Mouse (Mus musculus): ENCODE measurements around the gene Rhox4f. TPM values are rescaled to one million over a fixed set of nuclear protein-coding genes. Genes with fewer than 3 reads are reported as not detected.
"Not testable (repeated sequence)": the region's sequence is repeated elsewhere in the genome, so short reads cannot be mapped to it uniquely, and the experiment has no call there.

The Rhox4f gene
- total RNA-seq (2014; fragmentation: Nextera tagmentation), result not detected in 2 replicates
- not detected in 2 replicates for total RNA-seq (2017)

DNA sequence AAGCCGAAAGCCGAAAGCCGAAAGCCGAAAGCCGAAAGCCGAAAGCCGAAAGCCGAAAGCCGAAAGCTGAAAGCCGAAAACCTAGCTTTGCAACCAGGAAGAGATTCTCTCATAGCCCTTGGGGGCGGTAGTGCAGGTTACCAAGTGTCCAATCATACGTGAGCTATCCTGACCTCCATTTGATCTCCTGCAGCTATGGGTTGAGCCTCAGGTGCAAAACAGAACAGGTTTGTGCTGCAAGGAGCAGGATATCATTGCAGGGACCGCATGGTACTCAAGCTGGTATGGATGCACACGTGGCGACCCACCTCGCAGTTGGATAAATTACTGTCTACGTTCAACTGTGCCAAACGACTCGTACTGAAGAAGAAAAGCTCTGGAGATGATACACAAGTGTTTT, at the start of gene Rhox4f:
TSS of gene Rhox4f (minus strand) at position 101 of the 400 bp plus-strand sequence.
- not testable (repeated sequence) for ATAC-seq (replicated peaks; ENCODE audit: poor library complexity, severe bottlenecking)

DNA sequence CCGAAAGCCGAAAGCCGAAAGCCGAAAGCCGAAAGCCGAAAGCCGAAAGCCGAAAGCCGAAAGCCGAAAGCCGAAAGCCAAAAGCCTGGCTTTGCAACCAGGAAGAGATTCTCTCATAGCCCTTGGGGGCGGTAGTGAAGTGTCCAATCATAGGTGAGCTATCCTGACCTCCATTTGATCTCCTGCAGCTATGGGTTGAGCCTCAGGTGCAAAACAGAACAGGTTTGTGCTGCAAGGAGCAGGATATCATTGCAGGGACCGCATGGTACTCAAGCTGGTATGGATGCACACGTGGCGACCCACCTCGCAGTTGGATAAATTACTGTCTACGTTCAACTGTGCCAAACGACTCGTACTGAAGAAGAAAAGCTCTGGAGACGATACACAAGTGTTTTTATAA, 43.7 kb upstream of the Rhox4f start, which contains the start of gene Rhox4g:
TSS of gene Rhox4g (minus strand) at position 101 of the 400 bp plus-strand sequence.
- ATAC-seq (replicated peaks; ENCODE audit: poor library complexity, severe bottlenecking), result not testable (repeated sequence)

DNA sequence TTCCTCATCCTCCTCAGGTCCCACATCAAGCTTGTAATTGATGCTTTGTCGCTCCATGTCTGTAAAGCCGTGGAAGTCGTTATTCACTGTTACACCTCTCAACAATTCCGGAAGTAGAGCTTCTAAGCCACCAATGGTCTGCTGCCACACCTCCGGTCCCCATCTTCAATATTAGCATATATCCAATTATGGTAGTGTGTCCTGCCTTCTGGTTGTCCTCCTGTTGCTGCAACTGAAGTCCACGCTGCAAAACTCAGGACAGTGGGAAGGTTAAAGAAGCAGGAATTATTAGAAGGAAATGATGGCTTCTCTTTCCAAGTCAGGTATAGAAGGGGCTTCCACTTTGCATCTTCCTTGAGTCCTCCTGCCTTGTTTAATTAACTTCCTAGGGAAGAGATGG, 35.9 kb upstream of the Rhox4f start, which contains the start of gene Rhox2g:
TSS of gene Rhox2g (minus strand) at position 101 of the 400 bp plus-strand sequence.
- ATAC-seq (replicated peaks; ENCODE audit: poor library complexity, severe bottlenecking), result not testable (repeated sequence)

DNA sequence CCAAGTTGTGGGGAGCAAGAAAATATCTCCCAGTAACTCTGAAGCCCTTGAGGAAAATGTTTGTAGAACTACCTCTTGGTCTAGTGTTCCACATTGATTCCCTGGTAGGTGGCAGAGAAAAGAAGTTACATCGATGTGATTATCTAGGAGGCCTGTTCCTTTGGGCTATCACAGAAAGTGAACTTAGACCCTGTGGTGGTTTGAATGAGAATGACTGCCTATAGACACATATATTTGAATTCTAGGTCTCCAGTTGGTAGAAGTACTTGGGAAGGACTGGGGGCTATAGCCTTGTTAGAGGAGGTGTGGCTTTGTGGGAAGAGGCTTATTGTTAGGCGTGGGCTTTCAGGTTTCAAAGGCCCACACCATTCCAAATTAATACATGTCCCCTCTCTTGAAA, 21.0 kb upstream of the Rhox4f start, which contains the start of gene Rhox3g:
TSS of gene Rhox3g (minus strand) at position 101 of the 400 bp plus-strand sequence.
- ATAC-seq (replicated peaks; ENCODE audit: poor library complexity, severe bottlenecking), result not testable (repeated sequence)

DNA sequence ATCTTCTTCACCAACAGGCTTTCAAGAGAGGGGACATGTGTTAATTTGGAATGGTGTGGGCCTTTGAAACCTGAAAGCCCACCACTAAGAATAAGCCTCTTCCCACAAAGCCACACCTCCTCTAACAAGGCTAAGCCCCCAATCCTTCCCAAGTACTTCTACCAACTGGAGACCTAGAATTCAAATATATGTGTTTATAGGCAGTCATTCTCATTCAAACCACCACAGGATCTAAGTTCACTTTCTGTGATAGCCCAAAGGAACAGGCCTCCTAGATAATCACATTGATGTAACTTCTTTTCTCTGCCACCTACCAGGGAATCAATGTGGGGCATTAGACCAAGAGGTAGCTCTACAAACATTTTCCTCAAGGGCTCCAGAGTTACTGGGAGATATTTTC, 26.8 kb downstream of the Rhox4f start, which contains the start of gene Rhox3f:
TSS of gene Rhox3f (plus strand) at position 301 of the 400 bp plus-strand sequence.
- not testable (repeated sequence) for ATAC-seq (replicated peaks; ENCODE audit: poor library complexity, severe bottlenecking)

DNA sequence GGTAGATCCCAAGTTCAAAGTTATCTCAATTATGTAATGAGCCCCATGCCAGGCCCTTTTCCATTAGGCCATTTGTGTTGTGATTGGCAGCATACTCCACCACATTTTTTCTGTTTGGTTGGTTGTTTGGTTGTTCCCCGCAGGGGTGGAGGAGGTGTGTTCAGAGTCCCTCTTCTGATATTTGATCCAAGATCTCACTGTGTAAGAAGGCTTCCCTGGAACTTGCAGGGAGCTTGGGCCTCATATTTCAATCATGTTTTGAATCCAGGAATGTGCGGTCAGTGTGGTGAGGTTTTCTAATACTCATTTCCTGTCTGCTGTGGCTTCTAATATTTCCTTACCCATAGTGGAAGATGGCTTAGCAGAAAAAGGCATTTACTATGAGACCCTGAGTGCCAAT, 34.9 kb downstream of the Rhox4f start:
- ATAC-seq (replicated peaks; ENCODE audit: poor library complexity, severe bottlenecking), result not testable (repeated sequence)

DNA sequence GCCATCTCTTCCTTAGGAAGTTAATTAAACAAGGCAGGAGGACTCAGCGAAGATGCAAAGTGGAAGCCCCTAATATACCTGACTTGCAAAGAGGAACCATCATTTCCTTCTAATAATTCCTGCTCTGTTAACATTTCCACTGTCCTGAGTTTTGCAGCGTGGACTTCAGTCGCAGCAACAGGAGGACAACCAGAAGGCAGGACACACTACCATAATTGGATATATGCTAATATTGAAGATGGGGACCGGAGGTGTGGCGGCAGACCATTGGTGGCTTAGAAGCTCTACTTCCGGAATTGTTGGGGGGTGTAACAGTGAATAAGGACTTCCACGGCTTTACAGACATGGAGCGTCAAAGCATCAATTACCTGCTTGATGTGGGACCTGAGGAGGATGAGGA, 36.4 kb downstream of the Rhox4f start, which contains the start of gene Rhox2f:
TSS of gene Rhox2f (plus strand) at position 301 of the 400 bp plus-strand sequence.
- not testable (repeated sequence) for ATAC-seq (replicated peaks; ENCODE audit: poor library complexity, severe bottlenecking)

DNA sequence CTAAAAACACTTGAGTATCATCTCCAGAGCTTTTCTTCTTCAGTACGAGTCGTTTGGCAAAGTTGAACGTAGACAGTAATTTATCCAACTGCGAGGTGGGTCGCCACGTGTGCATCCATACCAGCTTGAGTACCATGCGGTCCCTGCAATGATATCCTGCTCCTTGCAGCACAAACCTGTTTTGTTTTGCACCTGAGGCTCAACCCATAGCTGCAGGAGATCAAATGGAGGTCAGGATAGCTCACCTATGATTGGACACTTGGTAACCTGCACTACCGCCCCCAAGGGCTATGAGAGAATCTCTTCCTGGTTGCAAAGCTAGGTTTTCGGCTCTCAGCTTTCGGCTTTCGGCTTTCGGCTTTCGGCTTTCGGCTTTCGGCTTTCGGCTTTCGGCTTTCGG, 50.4 kb downstream of the Rhox4f start, which contains the start of gene Rhox4e:
TSS of gene Rhox4e (plus strand) at position 301 of the 400 bp plus-strand sequence.
- ATAC-seq (replicated peaks; ENCODE audit: poor library complexity, severe bottlenecking), result not testable (repeated sequence)

Other genes starting within 250 kb of the Rhox4f start
- not detected in 2 replicates for gene Rhox3a2, start 227.7 kb downstream of the Rhox4f start, total RNA-seq (2014; fragmentation: Nextera tagmentation)
- not detected in 2 replicates for gene Rhox3a2, start 227.7 kb downstream of the Rhox4f start, total RNA-seq (2017)
- gene Rhox4a2, start 216.9 kb downstream of the Rhox4f start, total RNA-seq (2014; fragmentation: Nextera tagmentation), result not detected in 2 replicates
- not detected in 2 replicates for gene Rhox4a2, start 216.9 kb downstream of the Rhox4f start, total RNA-seq (2017)
- not detected in 2 replicates for gene Rhox2b, start 195.6 kb downstream of the Rhox4f start, total RNA-seq (2014; fragmentation: Nextera tagmentation)
- not detected in 2 replicates for gene Rhox2b, start 195.6 kb downstream of the Rhox4f start, total RNA-seq (2017)
- gene Rhox4b, start 175.2 kb downstream of the Rhox4f start, total RNA-seq (2014; fragmentation: Nextera tagmentation), result not detected in 2 replicates
- not detected in 2 replicates for gene Rhox4b, start 175.2 kb downstream of the Rhox4f start, total RNA-seq (2017)
- not detected in 2 replicates for gene Rhox2c, start 154.0 kb downstream of the Rhox4f start, total RNA-seq (2014; fragmentation: Nextera tagmentation)
- gene Rhox2c, start 154.0 kb downstream of the Rhox4f start, total RNA-seq (2017), result not detected in 2 replicates
- gene Rhox3c, start 149.1 kb downstream of the Rhox4f start, total RNA-seq (2014; fragmentation: Nextera tagmentation), result not detected in 2 replicates
- gene Rhox3c, start 149.1 kb downstream of the Rhox4f start, total RNA-seq (2017), result not detected in 2 replicates
- not detected in 2 replicates for gene Rhox4c, start 127.4 kb downstream of the Rhox4f start, total RNA-seq (2014; fragmentation: Nextera tagmentation)
- gene Rhox4c, start 127.4 kb downstream of the Rhox4f start, total RNA-seq (2017), result not detected in 2 replicates
- not detected in 2 replicates for gene Rhox2d, start 114.3 kb downstream of the Rhox4f start, total RNA-seq (2014; fragmentation: Nextera tagmentation)
- gene Rhox2d, start 114.3 kb downstream of the Rhox4f start, total RNA-seq (2017), result not detected in 2 replicates
- gene Rhox4d, start 93.3 kb downstream of the Rhox4f start, total RNA-seq (2014; fragmentation: Nextera tagmentation), result not detected in 2 replicates
- not detected in 2 replicates for gene Rhox4d, start 93.3 kb downstream of the Rhox4f start, total RNA-seq (2017)
- not detected in 2 replicates for gene Rhox2e, start 77.3 kb downstream of the Rhox4f start, total RNA-seq (2014; fragmentation: Nextera tagmentation)
- not detected in 2 replicates for gene Rhox2e, start 77.3 kb downstream of the Rhox4f start, total RNA-seq (2017)
- gene Rhox3e, start 65.7 kb downstream of the Rhox4f start, total RNA-seq (2014; fragmentation: Nextera tagmentation), result not detected in 2 replicates
- gene Rhox3e, start 65.7 kb downstream of the Rhox4f start, total RNA-seq (2017), result not detected in 2 replicates
- gene Rhox4e, start 50.3 kb downstream of the Rhox4f start, total RNA-seq (2014; fragmentation: Nextera tagmentation), result not detected in 2 replicates
- gene Rhox4e, start 50.3 kb downstream of the Rhox4f start, total RNA-seq (2017), result not detected in 2 replicates
- not detected in 2 replicates for gene Rhox2f, start 36.3 kb downstream of the Rhox4f start, total RNA-seq (2014; fragmentation: Nextera tagmentation)
- not detected in 2 replicates for gene Rhox2f, start 36.3 kb downstream of the Rhox4f start, total RNA-seq (2017)
- not detected in 2 replicates for gene Rhox3f, start 26.7 kb downstream of the Rhox4f start, total RNA-seq (2014; fragmentation: Nextera tagmentation)
- gene Rhox3f, start 26.7 kb downstream of the Rhox4f start, total RNA-seq (2017), result not detected in 2 replicates
- not detected in 2 replicates for gene Rhox3g, start 20.9 kb upstream of the Rhox4f start, total RNA-seq (2014; fragmentation: Nextera tagmentation)
- gene Rhox3g, start 20.9 kb upstream of the Rhox4f start, total RNA-seq (2017), result not detected in 2 replicates
- gene Rhox2g, start 35.8 kb upstream of the Rhox4f start, total RNA-seq (2014; fragmentation: Nextera tagmentation), result not detected in 2 replicates
- gene Rhox2g, start 35.8 kb upstream of the Rhox4f start, total RNA-seq (2017), result not detected in 2 replicates
- not detected in 2 replicates for gene Rhox4g, start 43.6 kb upstream of the Rhox4f start, total RNA-seq (2014; fragmentation: Nextera tagmentation)
- not detected in 2 replicates for gene Rhox4g, start 43.6 kb upstream of the Rhox4f start, total RNA-seq (2017)
- not detected in 2 replicates for gene Rhox3h, start 61.1 kb upstream of the Rhox4f start, total RNA-seq (2014; fragmentation: Nextera tagmentation)
- gene Rhox3h, start 61.1 kb upstream of the Rhox4f start, total RNA-seq (2017), result not detected in 2 replicates
- not detected in 2 replicates for gene Rhox2h, start 65.6 kb upstream of the Rhox4f start, total RNA-seq (2014; fragmentation: Nextera tagmentation)
- gene Rhox2h, start 65.6 kb upstream of the Rhox4f start, total RNA-seq (2017), result not detected in 2 replicates
- not detected in 2 replicates for gene Rhox5, start 197.1 kb upstream of the Rhox4f start, total RNA-seq (2014; fragmentation: Nextera tagmentation)
- not detected in 2 replicates for gene Rhox5, start 197.1 kb upstream of the Rhox4f start, total RNA-seq (2017)
- not detected in 2 replicates for gene Rhox6, start 219.2 kb upstream of the Rhox4f start, total RNA-seq (2014; fragmentation: Nextera tagmentation)
- not detected in 2 replicates for gene Rhox6, start 219.2 kb upstream of the Rhox4f start, total RNA-seq (2017)
- not detected in 2 replicates for gene Rhox7a, start 224.0 kb upstream of the Rhox4f start, total RNA-seq (2014; fragmentation: Nextera tagmentation)
- gene Rhox7a, start 224.0 kb upstream of the Rhox4f start, total RNA-seq (2017), result not detected in 2 replicates

Measured in granulocyte monocyte progenitor cell, adult 5-6 weeks (primary cell).